Mouse (Mus musculus) hindbrain, postnatal 0 days (tissue): ENCODE data around the gene Tubgcp2. TPM values are rescaled to one million over a fixed set of nuclear protein-coding genes. Genes with fewer than 3 reads are reported as not detected.

Experiments used
- ATAC-seq: fragments of 200-750 bp; cut with Nextera tagmentation; 2 replicates; pipeline ENCODE4 v1.8.0; 2017; ENCODE audit warnings: mild to moderate bottlenecking, moderate TSS enrichment, moderate library complexity
- DNase-seq: peaks from one replicate; pipeline ENCODE4 v3.0.0-alpha.2; 2015; ENCODE audit warnings: low spot score
- H3K27ac ChIP-seq: fragments of 300-500 bp; sonication (generic); 2 replicates; pipeline ENCODE4 v1.5.1; 2014; ENCODE audit warnings: mild to moderate bottlenecking
- H3K27me3 ChIP-seq: fragments of 300-500 bp; sonication (generic); 2 replicates; pipeline ENCODE4 v1.6.1; 2014; ENCODE audit warnings: low read length, mixed read lengths; ENCODE audit not compliant: insufficient read depth
- H3K36me3 ChIP-seq: fragments of 300-500 bp; sonication (generic); 2 replicates; pipeline ENCODE4 v1.6.1; 2014; ENCODE audit warnings: low read length, mixed read lengths; ENCODE audit not compliant: insufficient read depth
- H3K4me1 ChIP-seq: fragments of 300-500 bp; sonication (generic); 2 replicates; pipeline ENCODE4 v1.6.1; 2014; ENCODE audit warnings: antibody characterized with exemption, low read length, mixed read lengths; ENCODE audit not compliant: insufficient read depth
- H3K4me2 ChIP-seq: fragments of 300-500 bp; sonication (generic); 2 replicates; pipeline ENCODE4 v1.6.1; 2014; ENCODE audit warnings: low read depth, mild to moderate bottlenecking, low read length, moderate library complexity, mixed read lengths
- H3K4me3 ChIP-seq: fragments of 300-500 bp; sonication (generic); 2 replicates; pipeline ENCODE4 v1.5.1; 2014; ENCODE audit warnings: low read length
- H3K9ac ChIP-seq: fragments of 300-500 bp; sonication (generic); replicated peaks from 2 replicates; pipeline ENCODE4 v1.6.1; 2014; ENCODE audit warnings: mild to moderate bottlenecking, low read length, moderate library complexity, mixed read lengths
- H3K9me3 ChIP-seq: fragments of 300-500 bp; sonication (generic); 2 replicates; pipeline ENCODE4 v1.6.1; 2016; ENCODE audit warnings: low read length, mixed read lengths
- CTCF ChIP-seq: IDR thresholded peaks from 2 replicates; pipeline ENCODE4 v1.5.1; 2016; ENCODE audit warnings: antibody characterized with exemption, control low read depth, low read depth
- WGBS: fragments of 180-500 bp; shearing (Covaris S2); extraction: QIAGEN DNeasy Blood & Tissue Kit; methylation state at CpG from one replicate; pipeline ENCODE4 v1.1.7; 2014; 5-methylcytosine and 5-hydroxymethylcytosine counted together
- polyA plus RNA-seq: library from polyadenylated mRNA; unstranded; fragments of >200 nt; fragmentation: Nextera tagmentation; extraction: Ambion mirVana; gene quantifications from 2 replicates; pipeline ENCODE4 v1.2.1, GENCODE M21; 2015
- total RNA-seq: library from RNA; depleted of rRNA; stranded (reverse); fragments of >200 nt; gene quantifications from 2 replicates; pipeline ENCODE4 v1.2.3, GENCODE M21; 2014

The Tubgcp2 gene
- total and polyA plus RNA-seq, 2 experiments from 2014 or later: 58.3 to 61.7 TPM

DNA sequence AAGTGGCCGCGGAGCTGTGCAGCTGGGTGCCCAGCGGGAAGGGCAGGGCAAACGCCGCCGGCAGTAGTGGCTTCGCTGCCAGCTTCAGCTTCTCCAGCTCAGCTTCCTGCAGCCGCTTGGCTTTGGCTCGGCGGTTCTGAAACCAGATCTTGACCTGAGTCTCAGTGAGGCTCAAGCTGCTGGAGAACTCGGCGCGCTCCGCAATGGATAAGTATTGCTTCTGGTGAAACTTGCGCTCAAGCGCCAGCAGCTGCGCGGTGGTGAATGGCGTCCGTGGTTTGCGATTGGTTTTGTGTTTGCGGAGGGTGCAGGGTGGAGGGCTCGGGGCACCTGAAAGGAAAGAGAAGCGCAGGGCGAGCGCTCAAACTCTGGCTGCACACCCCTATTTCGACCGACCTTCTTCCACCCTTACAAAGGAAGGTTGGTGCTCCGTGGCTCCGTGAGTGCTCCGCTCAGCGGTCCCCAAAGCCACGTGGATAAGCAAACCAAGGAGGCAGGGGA lies 11.4 kb upstream of the Tubgcp2 start:
- DNase-seq (peak; percentile 43), ATAC-seq (0 out of 2 replicates have a peak, but pooled peaks have one; percentile 28)
- TF ChIP-seq CTCF: no peak
- Histone ChIP-seq H3K27ac (no peak overlapping the region), H3K9me3 (no peaks in the 10 kb centered on the region), H3K9ac (0 out of 2 replicates have a peak overlapping the region, but pooled peaks have one; percentile 13), H3K4me3 (peak overlapping the region; percentile 44), H3K27me3 (peaks cover 56% of the 10 kb centered on the region), H3K4me1 (peaks cover 17% of the 10 kb centered on the region), H3K36me3 (no peaks in the 10 kb centered on the region), H3K4me2 (peak overlapping the region; percentile 68)
- under 1% methylated on average over 33 of the region's 33 CpGs for WGBS

DNA sequence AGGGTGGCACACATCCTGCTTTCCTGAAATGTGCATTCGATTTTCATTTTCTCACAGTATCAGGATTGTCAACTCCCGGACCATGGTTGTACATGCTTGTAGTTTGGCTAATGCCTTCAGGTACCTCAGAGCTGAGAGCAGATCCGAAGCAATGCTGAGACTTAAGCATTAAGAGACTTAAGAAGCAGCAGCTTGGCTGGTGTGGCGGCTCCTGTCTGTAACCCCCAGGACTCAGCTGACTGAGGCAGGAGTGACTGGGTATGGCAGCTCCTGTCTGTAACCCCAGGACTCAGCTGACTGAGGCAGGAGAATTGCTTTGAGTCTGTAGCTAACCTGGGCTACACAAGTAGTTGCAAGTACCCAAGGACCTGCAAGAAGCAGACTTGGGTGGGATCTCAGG lies 9.1 kb upstream of the Tubgcp2 start:
- WGBS: 84% methylated on average over 4 of the region's 4 CpGs
- peaks cover 2% of the 10 kb centered on the region; the same call in 1 of the 2 replicates for H3K36me3 ChIP-seq
- H3K4me2 ChIP-seq: no peak overlapping the region
- no peak overlapping the region for H3K9ac ChIP-seq
- no peak for DNase-seq
- TF ChIP-seq CTCF: no peak
- no peak overlapping the region for H3K4me3 ChIP-seq
- H3K27me3 ChIP-seq: peaks cover 45% of the 10 kb centered on the region
- no peaks in the 10 kb centered on the region for H3K9me3 ChIP-seq
- no peak for ATAC-seq
- H3K4me1 ChIP-seq: peaks cover 17% of the 10 kb centered on the region
- no peak overlapping the region for H3K27ac ChIP-seq

DNA sequence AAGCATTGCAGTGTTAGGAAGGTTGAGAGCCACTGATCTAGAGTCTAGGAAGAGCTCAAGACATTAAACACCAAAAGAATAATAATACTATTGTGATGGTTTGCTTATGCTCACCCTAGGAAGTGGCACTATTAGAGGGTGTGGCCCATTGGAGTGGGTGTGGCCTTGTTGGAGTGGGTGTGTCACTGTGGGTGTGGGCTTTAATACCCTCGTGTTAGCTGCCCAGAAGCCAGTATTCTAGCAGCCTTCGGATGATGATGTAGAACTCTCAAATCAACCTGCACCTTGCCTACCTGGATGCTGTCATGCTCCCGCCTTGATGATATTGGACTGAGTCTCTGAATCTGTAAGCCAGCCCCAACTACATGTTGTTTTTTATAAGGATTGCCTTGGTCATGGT lies 6.3 kb upstream of the Tubgcp2 start:
- Histone ChIP-seq H3K9ac (no peak overlapping the region), H3K4me1 (peaks cover 3% of the 10 kb centered on the region), H3K27me3 (peaks cover 24% of the 10 kb centered on the region), H3K36me3 (peaks cover 6% of the 10 kb centered on the region; the same call in 1 of the 2 replicates), H3K4me3 (no peak overlapping the region), H3K4me2 (no peak overlapping the region), H3K9me3 (no peaks in the 10 kb centered on the region), H3K27ac (no peak overlapping the region)
- no peak for ATAC-seq
- WGBS: 70% methylated on average over 3 of the region's 3 CpGs
- no peak for TF ChIP-seq CTCF
- no peak for DNase-seq

DNA sequence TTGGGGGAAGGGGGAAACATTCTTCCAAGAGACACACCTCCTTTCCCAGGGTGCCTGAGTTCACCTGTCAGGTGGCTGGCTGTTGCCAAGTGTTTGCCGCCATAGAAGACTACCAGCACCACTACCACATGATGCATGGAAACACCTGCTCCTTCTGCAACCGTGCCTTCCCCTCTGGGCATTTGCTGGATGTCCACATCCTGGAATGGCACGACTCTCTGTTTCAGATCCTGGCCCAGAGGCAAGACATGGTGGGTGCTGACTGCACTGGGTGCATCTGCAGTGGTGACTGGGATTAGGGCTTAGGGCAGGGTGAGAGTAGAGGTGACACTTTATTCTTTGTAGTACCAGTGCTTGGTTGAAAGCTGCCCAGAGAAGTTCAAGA lies 694 bp upstream of the Tubgcp2 start:
- Histone ChIP-seq H3K27me3 (no peaks in the 10 kb centered on the region), H3K36me3 (peaks cover 14% of the 10 kb centered on the region), H3K9me3 (no peaks in the 10 kb centered on the region), H3K27ac (no peak overlapping the region), H3K4me2 (peak overlapping the region; percentile 77), H3K9ac (peak overlapping the region; percentile 77), H3K4me3 (peak overlapping the region; percentile 62), H3K4me1 (peaks cover 7% of the 10 kb centered on the region)
- DNase-seq (no peak), ATAC-seq (0 out of 2 replicates have a peak, but pooled peaks have one; percentile 5)
- 51% methylated on average over 3 of the region's 3 CpGs for WGBS
- no peak for TF ChIP-seq CTCF

DNA sequence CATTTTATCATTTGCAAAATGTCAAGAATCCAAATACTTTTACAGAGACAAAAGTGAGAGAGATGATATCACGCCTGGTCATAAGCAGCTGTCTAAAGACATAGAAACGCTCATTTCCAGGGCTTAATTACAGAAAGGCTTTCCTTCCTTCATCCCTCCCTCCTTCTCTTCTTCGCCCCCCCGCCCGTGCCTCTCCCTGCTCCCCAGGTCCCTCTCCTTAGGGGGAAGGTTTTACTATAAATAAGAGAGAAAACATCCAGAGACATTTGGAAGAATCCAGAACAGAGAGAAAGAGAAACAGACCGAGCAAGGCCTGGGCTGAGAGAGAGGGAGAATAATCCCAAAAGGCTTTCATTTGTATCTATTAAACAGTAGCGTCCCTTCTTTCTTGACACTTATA lies 1.0 kb downstream of the Tubgcp2 start:
- TF ChIP-seq CTCF: no peak

DNA sequence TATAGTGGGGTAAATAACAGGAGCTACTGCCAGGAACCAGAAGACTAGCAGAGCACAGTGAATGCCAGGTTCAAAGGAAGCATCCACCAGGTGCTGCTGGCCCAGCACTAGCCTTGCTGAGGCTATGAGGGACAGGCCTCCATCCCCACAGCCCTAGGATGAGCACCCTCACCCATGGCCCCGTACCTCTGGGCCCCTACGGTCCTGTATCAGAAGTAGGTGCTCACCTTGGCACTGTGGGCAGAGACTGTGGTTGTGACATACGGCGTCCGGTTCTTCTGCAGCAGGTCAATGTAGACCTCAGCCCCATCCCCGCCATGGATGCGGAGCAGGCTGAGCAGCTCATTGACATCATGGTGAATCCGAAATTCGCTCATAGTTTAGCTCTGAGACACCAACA lies 3.1 kb downstream of the Tubgcp2 start:
- Histone ChIP-seq H3K9me3 (no peaks in the 10 kb centered on the region), H3K27me3 (no peaks in the 10 kb centered on the region), H3K9ac (no peak overlapping the region), H3K4me3 (no peak overlapping the region), H3K36me3 (peaks cover 42% of the 10 kb centered on the region), H3K4me2 (no peak overlapping the region), H3K27ac (no peak overlapping the region), H3K4me1 (peaks cover 7% of the 10 kb centered on the region)
- no peak for ATAC-seq
- 96% methylated on average over 9 of the region's 9 CpGs for WGBS
- TF ChIP-seq CTCF: no peak
- DNase-seq: no peak

More for the DNA sequence above, 1.0 kb downstream of the Tubgcp2 start:
- H3K27ac ChIP-seq: peak overlapping the region; percentile 87; the same call in 1 of the 2 replicates
- H3K36me3 ChIP-seq: peaks cover 27% of the 10 kb centered on the region
- H3K4me1 ChIP-seq: peaks cover 7% of the 10 kb centered on the region
- DNase-seq (no peak), ATAC-seq (no peak)
- WGBS: 19% methylated on average over 7 of the region's 7 CpGs
- no peaks in the 10 kb centered on the region for H3K27me3 ChIP-seq
- H3K9ac ChIP-seq: peak overlapping the region; percentile 77
- H3K4me3 ChIP-seq: peak overlapping the region; percentile 62
- H3K9me3 ChIP-seq: no peaks in the 10 kb centered on the region
- peak overlapping the region; percentile 77 for H3K4me2 ChIP-seq

DNA sequence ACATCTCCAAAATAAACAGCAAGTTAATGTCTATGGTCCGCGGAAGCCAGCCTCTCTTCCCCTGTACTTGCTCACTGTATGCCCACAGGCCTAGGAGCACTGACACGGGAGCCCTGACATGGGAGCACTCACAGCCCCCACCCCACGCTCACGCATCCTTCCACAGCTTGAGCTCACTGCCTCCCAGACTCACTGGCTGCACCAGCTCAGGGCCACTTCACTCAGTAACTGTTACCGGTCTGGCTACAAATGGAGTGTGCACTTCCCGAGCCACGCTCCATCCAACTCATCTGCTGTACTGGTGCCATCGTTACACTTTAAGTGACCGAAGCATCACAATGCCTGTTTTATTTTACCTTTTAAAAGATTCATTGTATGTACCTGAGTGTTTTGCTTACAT lies 4.1 kb downstream of the Tubgcp2 start:
- DNase-seq (no peak), ATAC-seq (no peak)
- Histone ChIP-seq H3K4me2 (no peak overlapping the region), H3K9ac (no peak overlapping the region), H3K4me1 (peaks cover 6% of the 10 kb centered on the region), H3K27ac (no peak overlapping the region), H3K27me3 (no peaks in the 10 kb centered on the region), H3K4me3 (no peak overlapping the region), H3K36me3 (peaks cover 47% of the 10 kb centered on the region), H3K9me3 (no peaks in the 10 kb centered on the region)
- WGBS: 94% methylated on average over 10 of the region's 10 CpGs
- TF ChIP-seq CTCF: no peak
